Mouse (Mus musculus) forebrain, embryonic 11.5 days (tissue): ENCODE measurements around the gene Zbtb34. TPM values are rescaled to one million over a fixed set of nuclear protein-coding genes. Genes with fewer than 3 reads are reported as not detected.

Experiments
- ATAC-seq: fragments of 200-750 bp; cut with Nextera tagmentation; replicated peaks from 2 replicates; pipeline ENCODE4 v1.8.0; 2017; ENCODE audit warnings: moderate TSS enrichment; ENCODE audit not compliant: low FRiP score
- DNase-seq: peaks from one replicate; pipeline ENCODE4 v3.0.0-alpha.2; 2017; ENCODE audit warnings: low spot score
- H3K27ac ChIP-seq: fragments of 300-500 bp; sonication (generic); 2 replicates; pipeline ENCODE4 v1.5.1; 2014; ENCODE audit warnings: low read depth, low read length
- H3K27me3 ChIP-seq: fragments of 300-500 bp; sonication (generic); 2 replicates; pipeline ENCODE4 v1.6.1; 2014; ENCODE audit warnings: mild to moderate bottlenecking, low read length, mixed read lengths; ENCODE audit not compliant: control insufficient read depth, insufficient read depth
- H3K36me3 ChIP-seq: fragments of 300-500 bp; sonication (generic); 2 replicates; pipeline ENCODE4 v1.6.1; 2014; ENCODE audit warnings: mild to moderate bottlenecking, low read length, moderate library complexity, mixed read lengths; ENCODE audit not compliant: control insufficient read depth, insufficient read depth
- H3K4me1 ChIP-seq: fragments of 300-500 bp; sonication (generic); replicated peaks from 2 replicates; pipeline ENCODE4 v1.6.1; 2014; ENCODE audit warnings: low read length, mixed read lengths; ENCODE audit not compliant: control insufficient read depth, insufficient read depth
- H3K4me2 ChIP-seq: fragments of 300-500 bp; sonication (generic); 2 replicates; pipeline ENCODE4 v1.6.1; 2014; ENCODE audit warnings: low read depth, mild to moderate bottlenecking, low read length, moderate library complexity, mixed read lengths; ENCODE audit not compliant: severe bottlenecking
- H3K4me3 ChIP-seq: fragments of 300-500 bp; sonication (generic); 2 replicates; pipeline ENCODE4 v1.5.1; 2014; ENCODE audit warnings: low read depth, low read length
- H3K9ac ChIP-seq: fragments of 300-500 bp; sonication (generic); 2 replicates; pipeline ENCODE4 v1.6.1; 2014; ENCODE audit warnings: low read length
- H3K9me3 ChIP-seq: fragments of 300-500 bp; sonication (generic); 2 replicates; pipeline ENCODE4 v1.6.1; 2016; ENCODE audit warnings: low read length, mixed read lengths; ENCODE audit not compliant: control insufficient read depth
- WGBS: fragments of 180-500 bp; shearing (Covaris S2); extraction: QIAGEN DNeasy Blood & Tissue Kit; methylation state at CpG from one replicate; pipeline ENCODE4 v1.1.7; 2014; 5-methylcytosine and 5-hydroxymethylcytosine counted together
- polyA plus RNA-seq: library from polyadenylated mRNA; unstranded; fragments of >200 nt; fragmentation: Nextera tagmentation; extraction: Ambion mirVana; gene quantifications from 2 replicates; pipeline ENCODE4 v1.2.1, GENCODE M21; 2014

Zbtb34 gene
- polyA plus RNA-seq, 1 experiment from 2014 or later: 10.6 TPM

DNA sequence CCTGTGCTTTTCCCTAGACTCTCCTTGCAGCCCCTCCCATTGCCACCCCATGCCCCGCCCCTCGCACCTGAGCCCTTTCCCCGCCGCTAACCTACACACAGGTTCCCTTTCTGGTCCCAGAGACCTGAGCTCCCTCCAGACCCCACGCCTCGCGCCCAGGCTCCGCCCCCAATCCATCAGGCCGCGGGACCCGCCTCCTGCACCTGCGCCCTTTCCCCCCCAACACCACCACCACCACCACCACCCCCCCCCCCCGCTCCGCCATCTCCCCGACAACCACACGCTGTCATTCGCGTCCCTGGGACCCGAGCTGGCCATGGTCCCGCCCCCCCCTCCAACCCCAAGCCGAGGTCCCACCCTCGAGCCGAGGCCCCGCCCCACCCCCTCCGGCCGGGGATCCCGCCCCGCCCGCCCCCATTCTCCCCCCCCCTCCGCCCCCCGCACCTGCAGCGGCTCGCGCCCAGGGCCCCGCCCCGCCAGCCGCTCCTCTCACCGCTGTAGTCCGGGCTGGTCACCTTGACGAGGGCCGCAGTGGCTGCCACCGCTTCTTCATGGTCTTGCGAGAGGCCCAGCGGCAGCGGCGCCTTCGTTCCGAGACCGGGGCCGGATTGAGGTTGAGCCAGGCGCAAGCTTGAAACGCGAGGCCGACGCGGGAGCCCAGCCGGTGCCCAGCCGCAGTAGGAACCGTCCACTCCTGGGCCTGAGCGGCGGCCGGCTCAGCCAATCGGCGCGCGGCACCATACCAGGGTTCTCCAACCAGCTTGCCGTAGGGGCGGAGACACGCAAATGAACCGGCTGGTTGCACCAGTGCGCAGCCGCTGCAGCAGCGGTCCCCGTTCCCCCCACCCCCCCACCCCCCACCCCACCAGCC, 60.1 kb downstream of the Zbtb34 start, which contains the start of gene Ralgps1:
Gene Ralgps1 (minus strand): TSS at position 710 of the 871 bp plus-strand sequence.
- Histone ChIP-seq H3K9ac (peak within 1 kb of the TSS; percentile 69), H3K36me3 (no peaks in the 10 kb centered on the region), H3K4me2 (peak within 1 kb of the TSS; percentile 69), H3K9me3 (no peaks in the 10 kb centered on the region), H3K27ac (peak within 1 kb of the TSS; percentile 94), H3K4me3 (peak within 1 kb of the TSS; percentile 60), H3K4me1 (no peaks in the 10 kb centered on the region; the same call in 1 of the 2 replicates), H3K27me3 (no peaks in the 10 kb centered on the region)
- WGBS: under 1% methylated on average over 48 of the region's 74 CpGs
- ATAC-seq: peak; percentile 99
- peak; percentile 99 for DNase-seq

DNA sequence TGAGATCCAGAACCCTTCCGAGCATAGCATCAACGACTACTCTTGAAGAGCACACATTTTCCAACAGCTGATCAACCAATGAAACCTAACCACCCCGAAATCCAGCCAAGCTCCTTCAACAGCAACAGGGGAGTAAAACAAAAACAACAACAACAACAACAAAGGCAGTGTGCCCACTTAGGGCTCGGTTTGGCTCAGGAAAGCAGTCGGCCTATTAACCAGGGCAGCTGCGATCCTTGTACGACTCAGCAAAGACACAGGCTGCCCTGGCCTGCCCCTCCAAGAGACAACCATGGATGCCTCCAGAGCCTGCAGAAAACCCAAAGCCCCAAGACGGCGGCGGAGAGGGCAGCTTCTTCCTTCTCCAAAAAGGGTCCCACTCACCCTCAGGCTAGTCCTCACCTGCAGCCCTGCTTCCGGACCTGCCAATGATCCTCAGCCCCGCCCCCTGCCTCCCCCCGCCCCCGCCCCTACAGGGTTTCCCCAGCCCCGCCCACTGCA, 60.8 kb downstream of the Zbtb34 start:
- WGBS: 17% methylated on average over 13 of the region's 15 CpGs
- no peaks in the 10 kb centered on the region for H3K36me3 ChIP-seq
- H3K4me3 ChIP-seq: peak overlapping the region; percentile 60
- ATAC-seq: peak; percentile 34
- no peaks in the 10 kb centered on the region for H3K9me3 ChIP-seq
- H3K27ac ChIP-seq: no peak overlapping the region
- no peak for DNase-seq
- no peaks in the 10 kb centered on the region for H3K27me3 ChIP-seq
- peak overlapping the region; percentile 12 for H3K9ac ChIP-seq
- no peaks in the 10 kb centered on the region; the same call in 1 of the 2 replicates for H3K4me1 ChIP-seq
- peak overlapping the region; percentile 69 for H3K4me2 ChIP-seq

DNA sequence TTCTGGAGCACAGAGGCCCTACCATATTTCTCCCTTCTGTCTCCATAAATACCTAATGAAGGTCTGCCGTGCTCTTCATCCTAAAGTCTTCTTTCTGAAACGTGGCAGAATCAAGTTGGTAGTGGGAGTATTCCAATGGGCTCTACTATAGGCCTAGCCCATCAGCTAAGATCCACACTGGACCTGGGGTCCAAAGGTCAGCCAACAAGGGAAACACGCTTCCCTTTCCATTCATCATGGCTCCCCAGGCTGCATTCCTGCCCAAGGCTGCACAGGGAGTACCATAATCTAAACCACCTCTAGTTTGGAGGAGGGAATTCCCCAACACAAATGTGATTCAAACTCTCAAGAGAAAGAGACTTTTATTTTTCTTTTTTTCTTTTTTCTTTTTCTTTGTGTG, 61.7 kb downstream of the Zbtb34 start:
- H3K4me3 ChIP-seq: no peak overlapping the region
- H3K27ac ChIP-seq: no peak overlapping the region
- no peak overlapping the region for H3K9ac ChIP-seq
- no peak for DNase-seq
- H3K36me3 ChIP-seq: no peaks in the 10 kb centered on the region
- no peaks in the 10 kb centered on the region; the same call in 1 of the 2 replicates for H3K4me1 ChIP-seq
- no peak for ATAC-seq
- no peaks in the 10 kb centered on the region for H3K9me3 ChIP-seq
- WGBS: 71% methylated on average over 3 of the region's 3 CpGs
- H3K4me2 ChIP-seq: no peak overlapping the region
- no peaks in the 10 kb centered on the region for H3K27me3 ChIP-seq

DNA sequence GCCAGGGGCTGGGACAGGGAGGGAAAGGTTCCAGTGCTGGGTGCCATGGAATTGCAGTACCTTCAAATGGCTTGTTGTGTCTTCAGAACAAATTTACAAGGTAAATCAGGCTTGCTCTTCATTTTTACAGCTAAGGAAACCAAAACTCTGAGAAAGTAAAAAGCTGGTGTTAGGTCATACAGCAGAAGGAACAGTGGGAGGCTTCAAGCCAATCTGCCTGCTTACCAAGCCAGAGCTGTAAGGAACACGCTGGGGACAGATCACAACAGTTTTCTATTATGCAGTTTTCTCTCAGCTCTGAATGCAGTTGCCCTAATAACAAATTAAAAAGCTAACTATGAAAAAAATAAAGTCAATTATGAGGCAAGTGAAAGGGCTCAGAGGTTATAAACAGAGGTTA, 62.6 kb downstream of the Zbtb34 start:
- ATAC-seq (no peak), DNase-seq (no peak)
- Histone ChIP-seq H3K4me1 (no peaks in the 10 kb centered on the region; the same call in 1 of the 2 replicates), H3K9ac (no peak overlapping the region), H3K27me3 (no peaks in the 10 kb centered on the region), H3K4me3 (no peak overlapping the region), H3K9me3 (no peaks in the 10 kb centered on the region), H3K4me2 (no peak overlapping the region), H3K27ac (no peak overlapping the region), H3K36me3 (no peaks in the 10 kb centered on the region)
- WGBS: 71% methylated on average over 1 of the region's 1 CpGs

DNA sequence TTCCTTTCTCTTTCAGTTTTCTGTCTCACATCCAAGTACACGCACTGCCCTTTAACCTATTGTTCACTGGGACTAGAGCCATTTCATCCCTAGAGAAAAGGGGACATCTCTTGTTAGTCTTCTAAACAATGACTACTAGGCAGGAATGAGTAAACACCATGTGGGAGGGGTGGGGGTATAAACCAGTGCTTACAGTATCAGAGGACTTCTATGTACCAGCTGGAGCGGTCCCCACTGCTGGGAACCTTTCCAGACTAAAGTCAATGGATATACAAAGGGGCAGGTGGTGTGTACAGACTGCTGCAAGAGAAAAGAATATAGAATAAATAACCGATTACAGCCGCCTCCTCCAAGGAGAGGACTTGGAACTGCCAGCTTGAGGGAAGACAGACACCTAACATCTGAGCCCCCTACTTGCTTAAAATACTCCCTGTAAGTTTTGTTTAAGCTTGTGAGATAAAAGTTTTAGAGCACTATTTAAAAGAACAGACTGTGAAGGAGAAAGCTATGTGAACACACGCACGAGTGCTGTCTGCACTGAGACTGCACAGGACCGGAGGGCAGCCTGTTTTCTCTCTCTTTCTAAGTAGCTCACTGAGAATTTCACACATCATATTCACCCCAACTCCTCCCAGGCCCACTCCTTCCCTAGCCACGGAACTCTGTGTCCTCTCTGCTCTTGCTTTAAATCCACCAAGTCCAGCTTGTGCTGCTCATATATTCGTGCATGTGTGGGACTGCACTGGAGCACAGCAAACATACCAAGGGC, 65.2 kb downstream of the Zbtb34 start:
- no peak overlapping the region for H3K4me2 ChIP-seq
- H3K9me3 ChIP-seq: no peaks in the 10 kb centered on the region
- DNase-seq: no peak
- ATAC-seq: no peak
- WGBS: 84% methylated on average over 9 of the region's 9 CpGs
- H3K9ac ChIP-seq: no peak overlapping the region
- H3K36me3 ChIP-seq: no peaks in the 10 kb centered on the region
- H3K4me3 ChIP-seq: no peak overlapping the region
- H3K27ac ChIP-seq: no peak overlapping the region
- no peaks in the 10 kb centered on the region; the same call in 1 of the 2 replicates for H3K4me1 ChIP-seq
- no peaks in the 10 kb centered on the region for H3K27me3 ChIP-seq

DNA sequence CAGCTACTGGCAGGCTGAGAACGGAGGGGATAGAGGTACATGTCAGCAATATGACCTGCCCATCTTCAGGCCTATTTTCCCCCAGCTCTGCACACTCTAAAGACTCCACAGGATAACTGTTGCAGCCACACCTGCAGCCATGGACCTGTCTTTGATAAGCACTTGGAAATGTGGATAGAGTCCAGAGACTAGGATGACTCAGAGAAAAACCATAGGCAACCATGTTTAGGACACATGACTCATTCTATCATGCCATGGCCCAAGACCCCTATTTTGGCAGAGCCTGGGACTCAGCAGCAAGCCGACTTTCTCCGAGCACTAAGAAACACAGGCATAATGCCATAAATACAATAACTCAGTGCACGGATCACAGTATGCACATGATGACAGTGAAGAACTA, 66.5 kb downstream of the Zbtb34 start:
- no peak for ATAC-seq
- Histone ChIP-seq H3K27ac (no peak overlapping the region), H3K4me1 (no peaks in the 10 kb centered on the region), H3K9me3 (no peaks in the 10 kb centered on the region), H3K4me3 (no peak overlapping the region), H3K4me2 (no peak overlapping the region), H3K36me3 (no peaks in the 10 kb centered on the region), H3K27me3 (no peaks in the 10 kb centered on the region), H3K9ac (no peak overlapping the region)
- 93% methylated on average over 4 of the region's 4 CpGs for WGBS
- no peak for DNase-seq

DNA sequence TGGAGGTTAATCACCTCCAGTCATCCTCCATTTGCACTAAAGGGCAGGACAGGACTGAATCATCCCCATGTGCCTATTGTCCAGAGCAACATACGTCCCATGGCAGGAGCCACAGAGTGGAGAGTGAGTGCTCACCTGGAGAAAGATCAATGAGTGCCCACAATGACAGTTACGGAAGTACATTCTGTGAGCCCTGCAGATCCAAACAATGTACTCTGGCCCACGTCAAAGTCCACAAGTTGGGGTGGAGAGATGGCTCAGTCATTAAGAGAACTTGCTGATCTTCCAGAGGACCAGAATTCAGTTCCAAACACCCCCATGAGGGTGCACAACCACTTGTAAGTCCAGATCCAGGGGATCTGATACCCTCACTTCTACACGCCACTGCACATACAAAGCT, 67.2 kb downstream of the Zbtb34 start:
- WGBS: 81% methylated on average over 4 of the region's 4 CpGs
- Histone ChIP-seq H3K27ac (no peak overlapping the region), H3K36me3 (no peaks in the 10 kb centered on the region), H3K4me2 (no peak overlapping the region), H3K4me1 (no peaks in the 10 kb centered on the region), H3K4me3 (no peak overlapping the region), H3K9me3 (no peaks in the 10 kb centered on the region), H3K27me3 (no peaks in the 10 kb centered on the region), H3K9ac (no peak overlapping the region)
- no peak for DNase-seq
- no peak for ATAC-seq

DNA sequence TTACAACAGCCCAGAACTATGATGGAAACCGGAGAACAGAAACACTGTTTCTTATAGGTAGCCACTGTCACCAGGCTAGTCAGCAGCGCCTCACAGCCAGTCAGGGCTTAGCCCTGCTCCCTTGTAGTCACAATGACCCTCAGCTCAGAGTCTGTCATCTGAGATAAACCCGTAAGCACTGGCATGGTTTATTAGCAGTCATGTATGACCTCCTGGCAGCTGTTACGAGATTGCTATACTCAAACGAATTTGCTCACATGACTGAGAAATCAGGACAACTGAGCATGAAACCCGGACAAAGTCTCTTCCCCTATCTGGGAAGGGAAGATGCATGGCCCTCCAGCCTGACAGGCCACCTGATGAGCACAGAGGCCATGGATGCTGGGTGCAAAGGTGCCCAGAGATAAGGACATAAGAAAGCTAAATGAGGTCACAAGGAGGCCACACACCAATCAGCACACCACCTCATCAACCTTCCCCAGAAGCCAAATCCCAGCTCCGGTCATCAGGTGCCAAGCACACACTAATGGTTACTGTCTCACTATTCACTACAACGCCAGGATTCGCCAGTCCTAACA, 69.9 kb downstream of the Zbtb34 start:
- ATAC-seq (no peak), DNase-seq (no peak)
- 86% methylated on average over 9 of the region's 9 CpGs for WGBS

More for the DNA sequence above, 69.9 kb downstream of the Zbtb34 start:
- Histone ChIP-seq H3K4me1 (no peaks in the 10 kb centered on the region), H3K36me3 (no peaks in the 10 kb centered on the region), H3K9ac (no peak overlapping the region), H3K27ac (no peak overlapping the region), H3K9me3 (no peaks in the 10 kb centered on the region), H3K4me3 (no peak overlapping the region), H3K27me3 (no peaks in the 10 kb centered on the region), H3K4me2 (no peak overlapping the region)
